Mouse (Mus musculus): ENCODE measurements around the gene Sp2. TPM values are rescaled to one million over a fixed set of nuclear protein-coding genes. Genes with fewer than 3 reads are reported as not detected.

Gene Sp2
- polyA plus RNA-seq, 1 experiment from 2014 or later: 5.8 TPM

DNA sequence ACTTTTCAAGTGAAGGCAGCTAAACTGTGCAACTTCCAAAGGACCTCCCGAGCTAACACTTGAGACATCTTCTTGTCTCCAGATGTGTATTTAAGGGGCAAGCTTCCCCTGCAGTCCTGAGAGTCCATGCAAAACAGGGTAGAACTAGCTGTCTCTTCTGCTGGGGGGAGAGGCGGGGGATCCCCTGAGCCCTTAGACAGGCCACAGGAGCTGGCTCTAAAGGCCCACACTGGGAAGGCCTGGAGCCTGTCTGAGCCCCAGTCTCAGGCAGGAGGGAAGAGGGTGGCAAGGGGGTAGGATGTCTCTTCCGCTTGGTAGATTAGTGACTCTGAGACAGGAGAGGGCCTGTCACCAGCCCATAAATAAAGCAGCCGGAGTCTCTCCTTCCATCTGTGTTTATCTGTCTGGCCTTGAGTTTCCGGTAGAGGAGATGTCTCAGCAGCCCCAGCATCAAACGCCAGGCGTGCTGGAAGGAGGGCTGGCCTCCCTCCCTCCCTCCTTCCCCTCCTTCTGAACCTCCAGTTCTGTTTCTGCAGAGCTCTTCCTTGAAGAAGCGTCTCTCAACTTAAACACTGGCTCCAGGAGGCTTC lies 10.1 kb upstream of the Sp2 start:
- H3K9ac ChIP-seq (ENCODE audit: low read length): no peak overlapping the region
- H3K9me3 ChIP-seq (ENCODE audit: control insufficient read depth, low read length): no peaks in the 10 kb centered on the region
- H3K4me1 ChIP-seq (replicated peaks; ENCODE audit: control insufficient read depth, insufficient read depth): 0 out of 2 replicates have a peak, but pooled peaks cover 3% of the 10 kb centered on the region
- WGBS: 43% methylated on average over 8 of the region's 8 CpGs
- no peaks in the 10 kb centered on the region for H3K27me3 ChIP-seq (ENCODE audit: control insufficient read depth, insufficient read depth, low read length)
- no peaks in the 10 kb centered on the region for H3K36me3 ChIP-seq (ENCODE audit: control insufficient read depth, insufficient read depth, low read length)
- H3K4me2 ChIP-seq (replicated peaks; ENCODE audit: low read depth): no peak overlapping the region
- DNase-seq (ENCODE audit: low spot score) (no peak), ATAC-seq (ENCODE audit: low FRiP score, low TSS enrichment) (no peak)
- no peak overlapping the region for H3K4me3 ChIP-seq (ENCODE audit: low read depth, low read length)
- peak overlapping the region; percentile 67 for H3K27ac ChIP-seq (replicated peaks)
- TF ChIP-seq EP300 (optimal IDR thresholded peaks at IDR 0.05) (no peak), CTCF (IDR thresholded peaks at IDR 0.05; ENCODE audit: low read depth) (no peak)

DNA sequence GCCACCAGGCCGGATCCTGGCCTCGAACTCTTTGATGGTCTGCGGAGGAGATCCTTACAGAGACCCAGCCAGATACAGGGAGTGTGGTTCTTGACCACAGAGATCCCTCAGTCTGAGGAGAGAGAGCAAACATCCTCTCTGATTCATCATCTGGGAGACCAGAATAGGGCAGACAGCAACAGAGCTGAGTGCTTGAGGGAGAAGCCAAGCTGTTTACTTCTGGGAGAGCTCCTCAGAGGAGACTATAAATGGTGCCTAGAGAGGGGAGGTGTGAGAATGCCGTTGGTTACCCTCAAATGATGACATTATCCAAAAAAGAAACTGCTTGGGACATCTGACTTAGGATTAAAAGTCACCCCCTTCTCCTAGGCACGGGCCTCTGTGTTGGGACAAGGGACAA lies 8.7 kb upstream of the Sp2 start:
- Histone ChIP-seq H3K9ac (ENCODE audit: low read length) (no peak overlapping the region), H3K4me2 (replicated peaks; ENCODE audit: low read depth) (no peak overlapping the region), H3K27ac (replicated peaks) (no peak overlapping the region), H3K4me1 (replicated peaks; ENCODE audit: control insufficient read depth, insufficient read depth) (0 out of 2 replicates have a peak, but pooled peaks cover 3% of the 10 kb centered on the region), H3K9me3 (ENCODE audit: control insufficient read depth, low read length) (no peaks in the 10 kb centered on the region), H3K27me3 (ENCODE audit: control insufficient read depth, insufficient read depth, low read length) (no peaks in the 10 kb centered on the region), H3K36me3 (ENCODE audit: control insufficient read depth, insufficient read depth, low read length) (no peaks in the 10 kb centered on the region), H3K4me3 (ENCODE audit: low read depth, low read length) (no peak overlapping the region)
- ATAC-seq (ENCODE audit: low FRiP score, low TSS enrichment) (no peak), DNase-seq (ENCODE audit: low spot score) (no peak)
- no peak for TF ChIP-seq CTCF (IDR thresholded peaks at IDR 0.05; ENCODE audit: low read depth)
- no peak for TF ChIP-seq EP300 (optimal IDR thresholded peaks at IDR 0.05)
- WGBS: 73% methylated on average over 5 of the region's 5 CpGs

- 0 out of 2 replicates have a peak overlapping the region, but pooled peaks have one; percentile 13 for H3K9ac ChIP-seq (ENCODE audit: low read length)
- WGBS: 8% methylated on average over 31 of the region's 31 CpGs
- H3K9me3 ChIP-seq (ENCODE audit: control insufficient read depth, low read length): no peaks in the 10 kb centered on the region
- peak; percentile 37 for DNase-seq (ENCODE audit: low spot score)
- no peaks in the 10 kb centered on the region for H3K27me3 ChIP-seq (ENCODE audit: control insufficient read depth, insufficient read depth, low read length)
- no peaks in the 10 kb centered on the region for H3K36me3 ChIP-seq (ENCODE audit: control insufficient read depth, insufficient read depth, low read length)
- TF ChIP-seq EP300 (optimal IDR thresholded peaks at IDR 0.05) (no peak), CTCF (IDR thresholded peaks at IDR 0.05; ENCODE audit: low read depth) (no peak)
- peak overlapping the region; percentile 38 for H3K4me2 ChIP-seq (replicated peaks; ENCODE audit: low read depth)
- H3K4me3 ChIP-seq (ENCODE audit: low read depth, low read length): 0 out of 2 replicates have a peak overlapping the region, but pooled peaks have one; percentile 8
- ATAC-seq (ENCODE audit: low FRiP score, low TSS enrichment): no peak; the same call in 1 of the 2 replicates
- H3K27ac ChIP-seq (replicated peaks): no peak overlapping the region
- H3K4me1 ChIP-seq (replicated peaks; ENCODE audit: control insufficient read depth, insufficient read depth): 0 out of 2 replicates have a peak, but pooled peaks cover 3% of the 10 kb centered on the region
These were observed 5.3 kb upstream of the Sp2 start for GRCm38 (mm10) chr11:96987873-96988655.

DNA sequence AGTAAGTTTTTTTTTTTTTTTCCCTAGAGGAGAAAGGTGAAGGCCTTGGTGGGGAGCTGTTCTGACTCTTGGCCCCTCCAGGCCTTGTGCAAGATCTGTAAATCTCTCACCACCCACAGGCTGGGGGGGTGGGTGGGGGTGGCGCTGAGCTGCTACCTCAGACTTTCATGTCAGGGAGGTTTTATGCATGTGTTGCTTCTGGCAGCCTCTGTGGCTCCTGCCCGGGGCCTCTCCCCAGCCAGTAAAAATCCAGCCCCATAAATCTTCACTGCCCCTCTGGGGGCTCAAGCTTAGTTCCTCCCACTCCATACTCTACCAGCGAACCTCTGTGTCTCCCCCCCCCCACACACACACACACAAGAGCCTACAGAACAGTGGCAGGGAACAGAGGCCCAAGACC lies 3.7 kb upstream of the Sp2 start:
- Histone ChIP-seq H3K9me3 (ENCODE audit: control insufficient read depth, low read length) (no peaks in the 10 kb centered on the region), H3K4me1 (replicated peaks; ENCODE audit: control insufficient read depth, insufficient read depth) (0 out of 2 replicates have a peak, but pooled peaks cover 3% of the 10 kb centered on the region), H3K27me3 (ENCODE audit: control insufficient read depth, insufficient read depth, low read length) (no peaks in the 10 kb centered on the region), H3K27ac (replicated peaks) (no peak overlapping the region), H3K4me2 (replicated peaks; ENCODE audit: low read depth) (no peak overlapping the region), H3K36me3 (ENCODE audit: control insufficient read depth, insufficient read depth, low read length) (no peaks in the 10 kb centered on the region), H3K9ac (ENCODE audit: low read length) (no peak overlapping the region), H3K4me3 (ENCODE audit: low read depth, low read length) (no peak overlapping the region)
- no peak for DNase-seq (ENCODE audit: low spot score)
- ATAC-seq (ENCODE audit: low FRiP score, low TSS enrichment): no peak
- TF ChIP-seq CTCF (IDR thresholded peaks at IDR 0.05; ENCODE audit: low read depth) (no peak), EP300 (optimal IDR thresholded peaks at IDR 0.05) (no peak)
- WGBS: 29% methylated on average over 3 of the region's 3 CpGs

GRCm38 (mm10) chr11:96984903-96985302 lies 2.1 kb upstream of the Sp2 start:
- no peak for ATAC-seq (ENCODE audit: low FRiP score, low TSS enrichment)
- WGBS: 44% methylated on average over 4 of the region's 4 CpGs
- H3K9ac ChIP-seq (ENCODE audit: low read length): no peak overlapping the region
- DNase-seq (ENCODE audit: low spot score): no peak
- no peaks in the 10 kb centered on the region for H3K36me3 ChIP-seq (ENCODE audit: control insufficient read depth, insufficient read depth, low read length)
- 0 out of 2 replicates have a peak, but pooled peaks cover 3% of the 10 kb centered on the region for H3K4me1 ChIP-seq (replicated peaks; ENCODE audit: control insufficient read depth, insufficient read depth)
- no peak overlapping the region for H3K4me3 ChIP-seq (ENCODE audit: low read depth, low read length)
- H3K9me3 ChIP-seq (ENCODE audit: control insufficient read depth, low read length): no peaks in the 10 kb centered on the region
- H3K27ac ChIP-seq (replicated peaks): no peak overlapping the region
- no peak overlapping the region for H3K4me2 ChIP-seq (replicated peaks; ENCODE audit: low read depth)
- TF ChIP-seq EP300 (optimal IDR thresholded peaks at IDR 0.05) (no peak), CTCF (IDR thresholded peaks at IDR 0.05; ENCODE audit: low read depth) (no peak)
- no peaks in the 10 kb centered on the region for H3K27me3 ChIP-seq (ENCODE audit: control insufficient read depth, insufficient read depth, low read length)

DNA sequence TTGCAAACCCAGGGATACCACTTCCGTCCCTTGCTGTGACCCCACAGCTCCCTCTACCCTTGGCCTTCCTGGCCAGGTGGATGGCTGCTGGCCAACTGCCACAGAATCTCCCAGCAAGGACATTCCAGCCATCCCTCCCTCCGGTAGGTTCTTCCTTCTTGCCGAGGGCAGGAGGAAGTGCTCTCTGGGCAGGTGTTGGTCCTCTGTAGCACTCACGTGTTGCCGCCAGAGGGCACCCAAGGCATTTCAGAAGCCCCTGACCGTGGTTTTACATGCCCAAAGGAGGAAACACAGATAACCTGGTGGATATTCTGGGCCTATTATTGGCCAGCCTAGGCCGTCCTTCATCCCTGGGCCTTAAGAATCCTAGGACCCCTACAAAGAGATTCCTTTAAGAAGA lies 404 bp downstream of the Sp2 start:
- H3K4me1 ChIP-seq (replicated peaks; ENCODE audit: control insufficient read depth, insufficient read depth): 0 out of 2 replicates have a peak, but pooled peaks cover 2% of the 10 kb centered on the region
- ATAC-seq (ENCODE audit: low FRiP score, low TSS enrichment) (no peak), DNase-seq (ENCODE audit: low spot score) (peak; percentile 82)
- H3K36me3 ChIP-seq (ENCODE audit: control insufficient read depth, insufficient read depth, low read length): no peaks in the 10 kb centered on the region
- TF ChIP-seq CTCF (IDR thresholded peaks at IDR 0.05; ENCODE audit: low read depth) (peak; percentile 99), EP300 (optimal IDR thresholded peaks at IDR 0.05) (no peak)
- no peaks in the 10 kb centered on the region for H3K27me3 ChIP-seq (ENCODE audit: control insufficient read depth, insufficient read depth, low read length)
- 2% methylated on average over 7 of the region's 7 CpGs for WGBS
- no peak overlapping the region for H3K27ac ChIP-seq (replicated peaks)
- no peak overlapping the region for H3K4me2 ChIP-seq (replicated peaks; ENCODE audit: low read depth)
- no peaks in the 10 kb centered on the region for H3K9me3 ChIP-seq (ENCODE audit: control insufficient read depth, low read length)
- no peak overlapping the region for H3K4me3 ChIP-seq (ENCODE audit: low read depth, low read length)
- no peak overlapping the region for H3K9ac ChIP-seq (ENCODE audit: low read length)

Data from stomach, postnatal 0 days (tissue).